Mouse (Mus musculus): ENCODE data around the gene Llcfc1.

Llcfc1 gene

DNA sequence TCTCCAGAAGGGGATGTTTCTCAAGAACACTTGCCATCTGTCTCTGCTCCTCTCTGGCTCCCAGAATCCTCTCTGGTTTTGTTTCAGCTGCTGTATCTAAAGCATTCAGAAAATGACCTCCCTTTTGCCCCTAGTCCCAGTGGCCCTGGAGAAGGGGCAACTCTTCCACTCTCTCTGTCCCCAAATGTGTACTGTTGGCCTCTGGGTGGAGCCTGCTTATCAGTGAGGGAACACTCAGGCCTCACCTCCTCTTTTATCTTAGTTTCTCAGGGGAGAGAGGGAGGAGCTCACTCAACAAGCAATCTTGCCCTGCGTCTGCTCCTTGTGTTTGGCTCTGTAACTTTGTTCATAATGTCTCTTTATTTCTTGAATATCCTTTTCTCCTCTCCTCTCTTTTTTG, 19.9 kb downstream of the Llcfc1 start, which contains the start of gene Kel:
Gene Kel, minus strand, starts transcription at position 217 of the 400 bp plus-strand sequence.
- no peak for DNase-seq (ENCODE audit: extremely low spot score)

DNA sequence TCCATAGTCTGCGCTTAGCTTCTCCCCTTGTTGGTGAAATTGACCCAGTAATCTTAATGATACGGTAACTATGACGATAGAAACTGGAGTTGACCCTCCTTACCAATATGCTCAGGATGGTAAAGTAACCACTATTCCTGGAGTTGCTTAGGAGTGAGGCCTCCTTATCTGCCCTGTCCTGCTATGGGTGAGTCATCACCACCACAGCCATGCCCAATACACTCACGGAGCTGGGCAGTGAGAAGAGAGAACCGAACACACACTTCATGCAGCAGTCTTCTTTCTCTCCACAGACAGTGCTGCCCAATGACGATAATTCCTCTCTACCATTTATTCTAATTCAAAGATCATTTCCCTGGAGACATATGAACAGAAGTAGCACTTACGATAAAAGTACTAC, 22.0 kb downstream of the Llcfc1 start:
- no peak for DNase-seq (ENCODE audit: extremely low spot score)

DNA sequence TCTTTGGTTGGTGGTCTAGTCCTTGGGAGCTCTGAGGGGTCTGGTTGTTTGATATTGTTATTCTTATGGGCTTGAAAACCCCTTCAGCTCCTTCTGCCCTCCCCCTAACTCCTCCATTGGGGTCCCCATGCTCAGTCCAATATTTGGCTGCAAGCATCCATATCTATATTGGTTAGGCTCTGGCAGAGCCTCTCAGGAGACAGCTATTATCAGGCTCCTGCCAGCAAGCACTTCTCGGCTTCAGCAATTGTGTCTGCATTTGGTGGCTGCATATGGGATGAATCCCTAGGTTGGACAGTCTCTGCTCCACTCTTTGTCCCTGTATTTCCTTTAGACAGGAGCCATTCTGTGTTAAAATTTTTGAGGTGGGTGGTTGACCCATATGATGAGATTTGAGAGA, 26.1 kb downstream of the Llcfc1 start:
- DNase-seq (ENCODE audit: extremely low spot score) = no peak

DNA sequence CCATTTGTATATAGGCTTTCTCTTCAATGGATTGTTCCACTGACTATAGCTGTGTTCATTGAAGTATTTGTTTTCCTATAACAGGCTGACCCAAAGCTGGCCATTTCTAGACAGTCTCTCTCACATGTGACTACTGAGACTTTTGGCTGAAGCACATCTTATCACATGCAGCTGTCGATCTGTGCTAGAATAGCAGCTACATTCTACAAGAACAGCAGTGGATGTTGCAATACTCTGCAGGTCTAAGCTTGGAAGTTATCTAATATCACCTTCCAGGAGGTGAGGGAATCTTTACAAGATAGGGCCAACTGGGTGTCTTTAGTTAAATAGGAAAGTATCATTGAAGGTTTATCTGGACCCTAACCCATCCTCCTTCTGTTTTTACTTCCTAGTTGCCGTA, 37.2 kb downstream of the Llcfc1 start:
- no peak for DNase-seq (ENCODE audit: extremely low spot score)

DNA sequence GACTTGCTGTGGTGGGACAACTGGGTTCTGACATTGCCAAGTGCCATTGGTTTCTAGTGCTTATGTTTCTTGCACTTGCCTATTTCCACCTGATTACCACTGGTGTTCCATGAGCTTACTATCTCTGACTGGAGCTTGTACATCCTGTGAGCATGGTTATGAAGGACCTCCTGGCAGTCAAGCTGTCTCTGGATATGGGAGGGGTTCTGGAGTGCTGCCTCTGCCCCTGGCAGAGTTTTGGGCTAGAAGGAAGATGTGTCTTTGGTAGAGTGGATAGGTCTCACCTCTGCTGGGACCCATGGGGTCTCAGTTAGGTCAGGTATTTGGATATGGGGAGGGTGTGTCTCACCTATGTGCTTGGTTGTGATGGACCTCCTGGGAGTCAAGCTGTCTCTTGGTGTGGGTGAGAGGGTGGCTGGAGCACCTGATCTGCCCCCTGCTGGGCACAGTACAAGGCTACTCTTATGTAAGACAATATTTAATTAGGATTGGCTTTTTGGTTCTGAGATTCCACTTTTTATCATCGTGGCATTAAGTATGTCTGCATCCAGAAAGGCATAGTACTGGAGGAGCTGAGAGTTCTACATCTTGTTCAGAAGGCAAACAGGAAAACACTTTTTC, 43.9 kb downstream of the Llcfc1 start:
- DNase-seq (ENCODE audit: extremely low spot score) = no peak

DNA sequence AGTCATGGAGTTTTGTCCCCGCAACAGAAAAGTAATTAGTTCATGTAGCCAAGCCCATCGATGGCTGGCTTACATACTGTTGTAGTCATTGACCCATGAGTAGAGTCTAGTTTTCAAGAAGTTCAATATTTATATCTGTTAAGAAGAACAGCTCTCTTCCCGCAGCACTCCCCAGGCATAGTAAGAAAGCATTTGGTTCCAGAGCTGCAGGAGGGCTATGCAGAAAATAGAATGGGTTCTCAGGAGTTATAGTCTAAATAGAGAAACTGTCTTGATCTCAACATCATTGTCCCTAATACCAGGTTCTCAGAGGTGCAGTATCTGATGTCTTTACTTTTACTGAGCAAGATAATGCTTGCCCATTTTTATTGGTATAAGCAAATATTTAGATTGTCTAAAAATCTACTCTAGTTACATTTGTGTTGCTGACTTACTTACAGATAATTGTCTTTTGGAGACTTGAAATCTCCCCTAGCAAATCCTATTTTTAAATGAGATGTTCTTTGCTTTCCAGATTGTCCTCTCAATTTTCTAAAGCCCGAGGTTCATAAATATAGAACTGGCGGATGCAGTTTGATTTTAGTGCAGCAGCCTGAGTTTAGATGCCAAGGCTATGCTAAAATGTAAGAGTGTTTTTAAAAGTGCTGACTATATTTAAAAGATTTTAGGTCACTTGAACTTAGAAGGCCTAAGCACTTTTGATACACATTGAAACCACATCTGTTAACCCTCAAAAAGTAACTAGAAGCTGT, 50.7 kb downstream of the Llcfc1 start:
- no peak for DNase-seq (ENCODE audit: extremely low spot score)

All from embryo, embryonic 9.5 days (tissue).